Mouse (Mus musculus) hematopoietic stem cell, adult 5-6 weeks (primary cell): ENCODE data around the gene Gk2. TPM values are rescaled to one million over a fixed set of nuclear protein-coding genes. Genes with fewer than 3 reads are reported as not detected.

Experiments used
- ATAC-seq, 2 experiments: fragments of 125-278 bp in 1 of 2; replicated peaks in 1 of 2; 2 replicates each; pipeline ENCODE4 v1.8.0; 2016 to 2017; ENCODE audit warnings: inconsistent platforms in 2 of 2, mild to moderate bottlenecking in 2 of 2, moderate number of reproducible peaks in 2 of 2, low read depth in 1 of 2, moderate TSS enrichment in 1 of 2; ENCODE audit not compliant: low FRiP score in 2 of 2, poor library complexity in 2 of 2, severe bottlenecking in 2 of 2, insufficient read depth in 1 of 2, low TSS enrichment in 1 of 2
- total RNA-seq: library from RNA; stranded (forward); fragments of 172-1452, 232-1000 nt; gene quantifications from 2 replicates; pipeline ENCODE4 v1.2.3, GENCODE M21; 2017

Gene Gk2
- total RNA-seq, 1 experiment from 2014 or later = not detected

GRCm38 (mm10) chr5:97409234-97409704 lies 47.6 kb downstream of the Gk2 start:
- ATAC-seq = no peak

Other genes with a start within 250 kb of the Gk2 start
- not detected in 2 replicates for gene Naa11, start 64.6 kb downstream of the Gk2 start, total RNA-seq